Mouse (Mus musculus) embryonic facial prominence, embryonic 12.5 days (tissue): ENCODE results near the gene Psme4. TPM values are rescaled to one million over a fixed set of nuclear protein-coding genes. Genes with fewer than 3 reads are reported as not detected.

Experiments
- ATAC-seq: fragments of 200-750 bp; cut with Nextera tagmentation; 2 replicates; pipeline ENCODE4 v1.8.0; 2017; ENCODE audit not compliant: insufficient number of reproducible peaks, insufficient read depth, low FRiP score, low TSS enrichment
- H3K27ac ChIP-seq: fragments of 300-500 bp; sonication (generic); 2 replicates; pipeline ENCODE4 v1.5.1; 2016; ENCODE audit warnings: mild to moderate bottlenecking
- H3K27me3 ChIP-seq: fragments of 300-500 bp; sonication (generic); 2 replicates; pipeline ENCODE4 v1.6.1; 2016; ENCODE audit warnings: mild to moderate bottlenecking, moderate library complexity
- H3K36me3 ChIP-seq: fragments of 300-500 bp; sonication (generic); 2 replicates; pipeline ENCODE4 v1.6.1; 2016; ENCODE audit warnings: mild to moderate bottlenecking
- H3K4me1 ChIP-seq: fragments of 300-500 bp; sonication (generic); 2 replicates; pipeline ENCODE4 v1.6.1; 2016
- H3K4me2 ChIP-seq: fragments of 300-500 bp; sonication (generic); replicated peaks from 2 replicates; pipeline ENCODE4 v1.6.1; 2016; ENCODE audit warnings: mild to moderate bottlenecking, moderate library complexity
- H3K4me3 ChIP-seq: fragments of 300-500 bp; sonication (generic); 2 replicates; pipeline ENCODE4 v1.5.1; 2016; ENCODE audit warnings: mild to moderate bottlenecking
- H3K9ac ChIP-seq: fragments of 300-500 bp; sonication (generic); 2 replicates; pipeline ENCODE4 v1.6.1; 2016; ENCODE audit warnings: mild to moderate bottlenecking, moderate library complexity
- H3K9me3 ChIP-seq: fragments of 300-500 bp; sonication (generic); 2 replicates; pipeline ENCODE4 v1.6.1; 2016; ENCODE audit warnings: mild to moderate bottlenecking, moderate library complexity
- WGBS: fragments of 180-500 bp; shearing (Covaris S2); methylation state at CpG from one replicate; pipeline ENCODE4 v1.1.7; 2016; 5-methylcytosine and 5-hydroxymethylcytosine counted together
- polyA plus RNA-seq: library from polyadenylated mRNA; unstranded; fragments of >200 nt; fragmentation: Nextera tagmentation; extraction: Ambion mirVana; gene quantifications from 2 replicates; pipeline ENCODE4 v1.2.1, GENCODE M21; 2016

Gene Psme4
- polyA plus RNA-seq, 1 experiment from 2014 or later, result 29.8 TPM

DNA sequence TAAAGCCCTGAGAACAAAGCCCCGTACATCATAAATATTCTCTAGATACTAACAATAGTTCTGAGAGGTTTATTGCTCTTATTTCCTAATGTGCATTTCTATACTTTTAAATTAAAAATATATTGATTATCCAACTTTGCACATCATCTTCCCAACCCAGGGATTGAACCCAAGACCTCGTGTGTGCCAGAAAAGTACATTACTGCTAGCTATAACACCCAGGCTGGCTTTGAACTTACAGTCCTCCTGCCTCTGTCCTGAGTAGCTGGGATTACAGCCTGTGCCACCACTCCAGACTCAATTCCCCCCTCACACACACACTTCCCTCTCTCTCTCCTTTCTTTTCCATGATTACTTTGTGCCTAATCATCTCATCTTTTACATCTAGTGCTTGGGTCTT lies 116.6 kb downstream of the Psme4 start:
- Histone ChIP-seq H3K27ac (no peak overlapping the region), H3K4me3 (no peak overlapping the region), H3K27me3 (no peaks in the 10 kb centered on the region), H3K9ac (no peak overlapping the region), H3K36me3 (no peaks in the 10 kb centered on the region), H3K4me1 (no peaks in the 10 kb centered on the region), H3K9me3 (no peaks in the 10 kb centered on the region), H3K4me2 (no peak overlapping the region)
- ATAC-seq, result no peak
- 87% methylated on average over 2 of the region's 2 CpGs for WGBS

DNA sequence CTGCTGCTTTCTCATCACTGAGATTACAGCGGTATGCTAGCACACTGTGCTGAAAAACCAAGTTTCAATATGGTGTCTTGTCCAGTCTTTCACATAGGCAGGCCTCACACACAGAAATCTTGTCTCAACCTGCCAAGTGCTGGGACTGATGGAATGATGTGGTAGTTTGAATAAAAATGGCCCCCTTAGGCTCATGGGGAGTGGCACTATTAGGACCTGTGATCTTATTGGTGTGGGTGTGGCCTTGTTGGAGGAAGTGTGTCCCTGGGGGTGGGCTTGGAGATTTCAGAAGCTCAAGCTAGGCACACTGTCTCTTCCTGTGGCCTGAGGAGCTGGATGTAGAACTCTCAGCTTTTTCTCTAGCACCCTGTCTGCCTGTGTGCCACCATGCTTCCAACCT lies 124.7 kb downstream of the Psme4 start:
- no peak overlapping the region for H3K4me2 ChIP-seq
- WGBS, result 74% methylated on average over 1 of the region's 1 CpGs
- H3K4me3 ChIP-seq, result no peak overlapping the region
- no peak for ATAC-seq
- H3K27me3 ChIP-seq, result no peaks in the 10 kb centered on the region
- H3K9me3 ChIP-seq, result no peaks in the 10 kb centered on the region
- H3K4me1 ChIP-seq, result no peaks in the 10 kb centered on the region
- no peak overlapping the region for H3K27ac ChIP-seq
- H3K9ac ChIP-seq, result no peak overlapping the region
- no peaks in the 10 kb centered on the region for H3K36me3 ChIP-seq

DNA sequence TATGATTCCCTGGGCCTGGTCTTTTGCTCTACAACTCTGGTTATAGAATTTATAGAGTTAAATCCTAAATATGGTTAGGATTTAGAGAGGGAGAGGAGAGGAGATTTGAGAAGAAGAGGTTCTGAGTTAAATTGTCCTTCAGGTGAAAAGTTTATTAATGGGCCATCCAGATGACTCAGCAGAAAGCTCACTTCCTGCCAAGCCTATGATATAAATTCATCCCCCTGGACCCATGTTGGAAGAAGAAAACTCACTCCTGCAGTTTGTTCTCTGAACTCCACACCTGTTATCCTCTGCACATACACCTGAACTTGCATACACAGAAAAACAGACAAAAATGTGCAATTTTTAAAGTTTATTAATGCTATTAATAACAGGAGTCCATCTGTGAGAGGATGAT lies 127.8 kb downstream of the Psme4 start:
- Histone ChIP-seq H3K9ac (no peak overlapping the region), H3K27me3 (no peaks in the 10 kb centered on the region), H3K4me2 (no peak overlapping the region), H3K27ac (no peak overlapping the region), H3K9me3 (no peaks in the 10 kb centered on the region), H3K4me3 (no peak overlapping the region), H3K36me3 (no peaks in the 10 kb centered on the region), H3K4me1 (no peaks in the 10 kb centered on the region)
- no peak for ATAC-seq

DNA sequence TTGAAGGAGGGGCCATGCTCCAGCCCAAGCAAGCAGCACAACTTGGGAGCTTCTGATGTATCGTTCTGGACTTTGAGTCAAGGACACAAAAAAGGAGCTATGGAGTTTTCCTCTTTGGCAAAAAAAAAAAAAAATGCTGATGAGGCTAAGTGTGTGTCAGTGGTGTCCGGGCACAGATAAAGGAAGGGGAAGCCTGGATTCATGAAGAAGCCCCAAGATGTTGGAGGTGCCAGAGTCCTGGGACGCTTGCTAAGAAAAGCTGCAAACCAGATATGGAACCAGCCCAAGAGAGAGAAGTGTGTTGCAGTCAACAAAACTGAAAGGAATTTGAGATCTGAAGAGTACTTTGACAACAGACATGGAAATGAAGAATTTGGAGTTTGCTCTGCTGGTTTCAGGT lies 140.8 kb downstream of the Psme4 start:
- H3K4me3 ChIP-seq, result no peak overlapping the region
- H3K9ac ChIP-seq, result no peak overlapping the region
- no peaks in the 10 kb centered on the region for H3K36me3 ChIP-seq
- no peak overlapping the region for H3K4me2 ChIP-seq
- ATAC-seq, result no peak
- H3K27ac ChIP-seq, result no peak overlapping the region
- 95% methylated on average over 3 of the region's 3 CpGs for WGBS
- no peaks in the 10 kb centered on the region for H3K27me3 ChIP-seq
- H3K9me3 ChIP-seq, result no peaks in the 10 kb centered on the region
- no peaks in the 10 kb centered on the region for H3K4me1 ChIP-seq

DNA sequence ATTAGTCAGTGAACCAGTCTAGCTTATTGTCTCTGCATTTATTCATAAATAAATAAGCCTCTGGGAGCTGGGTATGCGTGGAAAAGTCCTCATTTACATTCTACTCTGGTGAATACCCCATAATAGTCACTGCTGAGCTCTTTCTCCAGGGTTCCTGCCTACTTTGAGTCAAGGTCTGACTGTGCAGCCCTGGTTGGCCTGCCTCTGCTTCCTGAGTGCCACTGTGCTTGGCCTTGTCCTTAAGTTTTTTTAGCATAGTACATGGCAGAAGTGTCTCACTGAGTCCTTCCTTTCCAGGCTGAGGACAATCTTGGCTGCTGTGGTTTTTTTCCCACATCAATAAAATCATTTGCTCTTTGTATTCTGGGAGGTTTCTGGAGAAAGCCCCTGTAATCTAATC lies 149.1 kb downstream of the Psme4 start:
- no peaks in the 10 kb centered on the region for H3K9me3 ChIP-seq
- no peak overlapping the region for H3K4me3 ChIP-seq
- ATAC-seq, result no peak
- no peaks in the 10 kb centered on the region for H3K4me1 ChIP-seq
- H3K36me3 ChIP-seq, result peaks cover 4% of the 10 kb centered on the region; the same call in 1 of the 2 replicates
- no peak overlapping the region for H3K27ac ChIP-seq
- no peak overlapping the region for H3K4me2 ChIP-seq
- no peak overlapping the region for H3K9ac ChIP-seq
- 73% methylated on average over 1 of the region's 1 CpGs for WGBS
- no peaks in the 10 kb centered on the region for H3K27me3 ChIP-seq

DNA sequence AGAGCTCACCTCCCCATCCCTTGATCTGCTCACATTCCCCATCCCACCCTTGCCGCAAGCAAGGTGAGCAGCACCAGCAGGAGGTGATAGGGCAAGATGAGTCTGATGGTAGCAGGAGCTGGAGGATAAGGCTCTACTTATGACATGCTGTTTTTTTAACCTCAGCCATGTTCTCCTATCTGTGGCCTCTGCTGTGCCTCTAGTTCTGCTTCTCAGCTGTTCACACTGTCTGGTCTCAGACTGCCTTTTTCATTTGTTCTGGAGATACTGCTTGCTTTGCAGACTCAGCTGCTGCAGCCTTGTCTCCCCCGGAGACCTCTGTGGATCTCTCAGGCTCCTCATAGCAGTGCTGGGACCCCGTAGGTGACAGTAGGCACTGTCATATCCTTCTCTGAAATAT lies 151.8 kb downstream of the Psme4 start:
- Histone ChIP-seq H3K4me1 (no peaks in the 10 kb centered on the region), H3K27ac (no peak overlapping the region), H3K27me3 (no peaks in the 10 kb centered on the region), H3K4me3 (no peak overlapping the region), H3K36me3 (peaks cover 18% of the 10 kb centered on the region; the same call in 1 of the 2 replicates), H3K9me3 (no peaks in the 10 kb centered on the region), H3K4me2 (no peak overlapping the region), H3K9ac (no peak overlapping the region)
- WGBS, result 93% methylated on average over 3 of the region's 3 CpGs
- no peak for ATAC-seq

DNA sequence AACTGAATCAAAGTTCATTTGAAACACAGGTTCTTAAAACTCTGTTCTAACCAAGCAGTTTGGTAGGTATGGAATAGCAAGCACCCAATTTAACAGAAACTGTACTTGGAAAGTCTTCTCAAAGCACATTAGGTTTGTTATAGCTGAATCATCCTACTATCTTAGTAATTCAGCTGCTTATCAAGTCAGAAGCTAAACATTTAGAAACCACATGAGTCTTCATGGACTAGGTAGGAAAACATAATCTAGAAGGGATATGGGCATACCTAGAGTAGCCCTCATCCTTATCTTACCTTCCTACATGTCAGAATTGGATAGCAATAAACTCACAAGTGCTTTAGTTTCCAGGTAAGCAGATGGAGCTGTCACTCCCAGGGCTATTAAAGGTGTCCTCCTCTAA lies 156.6 kb downstream of the Psme4 start:
- no peak overlapping the region for H3K4me3 ChIP-seq
- H3K9ac ChIP-seq, result no peak overlapping the region
- no peak overlapping the region for H3K27ac ChIP-seq
- H3K9me3 ChIP-seq, result no peaks in the 10 kb centered on the region
- H3K4me2 ChIP-seq, result no peak overlapping the region
- H3K36me3 ChIP-seq, result peaks cover 28% of the 10 kb centered on the region; the same call in 1 of the 2 replicates
- H3K4me1 ChIP-seq, result no peaks in the 10 kb centered on the region
- H3K27me3 ChIP-seq, result no peaks in the 10 kb centered on the region
- no peak for ATAC-seq

DNA sequence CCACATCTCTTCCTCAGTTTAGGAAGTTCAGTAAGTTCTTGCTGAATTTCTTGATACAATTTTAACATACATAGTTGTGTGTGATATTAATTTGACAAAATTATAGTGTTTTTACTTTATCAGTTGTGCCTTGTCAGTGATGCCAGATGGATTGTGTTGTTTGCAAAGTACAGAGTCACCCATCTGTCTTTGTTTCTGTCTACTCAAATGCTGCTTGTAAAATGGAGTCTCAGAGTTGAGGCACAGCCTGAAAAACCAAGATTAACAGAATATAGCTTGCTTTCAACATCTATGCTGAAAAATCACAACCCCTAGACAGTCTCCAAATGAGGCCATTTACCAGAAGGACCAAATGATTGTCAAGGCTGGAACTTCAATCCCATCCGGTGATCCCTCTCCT lies 157.0 kb downstream of the Psme4 start:
- Histone ChIP-seq H3K4me1 (no peaks in the 10 kb centered on the region), H3K9ac (no peak overlapping the region), H3K4me3 (no peak overlapping the region), H3K4me2 (no peak overlapping the region), H3K36me3 (peaks cover 28% of the 10 kb centered on the region; the same call in 1 of the 2 replicates), H3K27ac (no peak overlapping the region), H3K27me3 (no peaks in the 10 kb centered on the region), H3K9me3 (no peaks in the 10 kb centered on the region)
- WGBS, result 100% methylated on average over 1 of the region's 1 CpGs
- no peak for ATAC-seq

Other genes starting within 250 kb of the Psme4 start
- 8.1 TPM in 2 replicates for gene Acyp2, start 122.1 kb upstream of the Psme4 start, polyA plus RNA-seq
- 0.64 and 0.75 TPM in 2 replicates for gene Gpr75, start 113.6 kb downstream of the Psme4 start, polyA plus RNA-seq
- gene Asb3, start 113.7 kb downstream of the Psme4 start, polyA plus RNA-seq, result 36.8 and 39.6 TPM in 2 replicates
- gene Erlec1, start 182.6 kb downstream of the Psme4 start, polyA plus RNA-seq, result 10.5 and 11.2 TPM in 2 replicates
- 13.0 and 15.7 TPM in 2 replicates for gene Chac2, start 214.6 kb downstream of the Psme4 start, polyA plus RNA-seq